Mouse (Mus musculus) midbrain, embryonic 14.5 days (tissue): ENCODE data around the gene Gm13279. TPM values are rescaled to one million over a fixed set of nuclear protein-coding genes. Genes with fewer than 3 reads are reported as not detected.

Experiments
- ATAC-seq: fragments of 200-750 bp; cut with Nextera tagmentation; 2 replicates; pipeline ENCODE4 v1.8.0; 2017; ENCODE audit warnings: moderate number of reproducible peaks, moderate library complexity; ENCODE audit not compliant: low FRiP score, low TSS enrichment
- DNase-seq: peaks from one replicate; pipeline ENCODE4 v3.0.0-alpha.2; 2015
- H3K27ac ChIP-seq: fragments of 300-500 bp; sonication (generic); replicated peaks from 2 replicates; pipeline ENCODE4 v1.5.1; 2014; ENCODE audit warnings: mild to moderate bottlenecking, low read depth, low read length, moderate library complexity
- H3K27me3 ChIP-seq: fragments of 300-500 bp; sonication (generic); 2 replicates; pipeline ENCODE4 v1.6.1; 2014; ENCODE audit warnings: low read length, control low read depth, mixed read lengths; ENCODE audit not compliant: control insufficient read depth, insufficient read depth
- H3K36me3 ChIP-seq: fragments of 300-500 bp; sonication (generic); 2 replicates; pipeline ENCODE4 v1.6.1; 2014; ENCODE audit warnings: low read length, control low read depth; ENCODE audit not compliant: control insufficient read depth, insufficient read depth
- H3K4me1 ChIP-seq: fragments of 300-500 bp; sonication (generic); 2 replicates; pipeline ENCODE4 v1.6.1; 2014; ENCODE audit warnings: mild to moderate bottlenecking, antibody characterized with exemption, low read length, control low read depth; ENCODE audit not compliant: control insufficient read depth, insufficient read depth
- H3K4me2 ChIP-seq: fragments of 300-500 bp; sonication (generic); 2 replicates; pipeline ENCODE4 v1.6.1; 2014; ENCODE audit warnings: mild to moderate bottlenecking, low read length, moderate library complexity
- H3K4me3 ChIP-seq: fragments of 300-500 bp; sonication (generic); replicated peaks from 2 replicates; pipeline ENCODE4 v1.5.1; 2014; ENCODE audit warnings: low read depth, low read length
- H3K9ac ChIP-seq: fragments of 300-500 bp; sonication (generic); replicated peaks from 2 replicates; pipeline ENCODE4 v1.6.1; 2014; ENCODE audit warnings: mild to moderate bottlenecking, low read length, moderate library complexity
- H3K9me3 ChIP-seq: fragments of 300-500 bp; sonication (generic); 2 replicates; pipeline ENCODE4 v1.6.1; 2016; ENCODE audit warnings: low read length, control low read depth, mixed read lengths; ENCODE audit not compliant: control insufficient read depth
- WGBS: fragments of 180-500 bp; shearing (Covaris S2); extraction: QIAGEN DNeasy Blood & Tissue Kit; methylation state at CpG from one replicate; pipeline ENCODE4 v1.1.7; 2014; 5-methylcytosine and 5-hydroxymethylcytosine counted together
- polyA plus RNA-seq: library from polyadenylated mRNA; unstranded; fragments of >200 nt; fragmentation: Nextera tagmentation; extraction: Ambion mirVana; gene quantifications from 2 replicates; pipeline ENCODE4 v1.2.1, GENCODE M21; 2014

The Gm13279 gene
- polyA plus RNA-seq, 1 experiment from 2014 or later = not detected

DNA sequence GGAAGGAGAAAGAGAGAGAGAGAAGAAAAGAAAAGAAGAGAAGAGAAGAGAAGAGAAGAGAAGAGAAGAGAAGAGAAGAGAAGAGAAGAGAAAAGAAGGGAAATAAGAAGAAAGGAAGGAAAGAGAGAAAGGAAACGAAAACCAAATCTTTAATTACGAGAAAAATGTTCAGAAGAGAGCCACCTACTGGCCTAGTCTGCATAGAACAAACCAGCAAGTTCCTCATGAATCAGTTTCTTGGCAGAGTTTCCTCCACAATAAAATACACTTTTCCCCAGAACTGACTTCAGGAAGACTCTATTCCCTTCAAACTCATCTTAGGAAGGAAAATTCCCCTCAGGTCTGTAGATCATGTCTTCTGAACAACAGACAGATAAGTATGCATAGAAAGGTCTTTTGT lies 48.1 kb downstream of the Gm13279 start:
- no peaks in the 10 kb centered on the region for H3K36me3 ChIP-seq
- no peaks in the 10 kb centered on the region for H3K4me1 ChIP-seq
- H3K9me3 ChIP-seq = no peaks in the 10 kb centered on the region
- H3K4me2 ChIP-seq = no peak overlapping the region
- ATAC-seq (no peak), DNase-seq (no peak)
- H3K9ac ChIP-seq = no peak overlapping the region
- 70% methylated on average over 2 of the region's 2 CpGs for WGBS
- no peaks in the 10 kb centered on the region for H3K27me3 ChIP-seq
- no peak overlapping the region for H3K27ac ChIP-seq
- no peak overlapping the region for H3K4me3 ChIP-seq

Other genes starting within 250 kb of the Gm13279 start
- not detected in 2 replicates for gene Ifna15, start 239.2 kb upstream of the Gm13279 start, polyA plus RNA-seq
- gene Ifna14, start 225.6 kb upstream of the Gm13279 start, polyA plus RNA-seq = not detected in 2 replicates
- gene Ifna9, start 205.0 kb upstream of the Gm13279 start, polyA plus RNA-seq = not detected in 2 replicates
- not detected in 2 replicates for gene Ifna12, start 194.0 kb upstream of the Gm13279 start, polyA plus RNA-seq
- not detected in 2 replicates for gene C87499, start 163.0 kb upstream of the Gm13279 start, polyA plus RNA-seq
- not detected in 2 replicates for gene Ifna13, start 152.9 kb upstream of the Gm13279 start, polyA plus RNA-seq
- gene Ifna16, start 120.5 kb upstream of the Gm13279 start, polyA plus RNA-seq = not detected in 2 replicates
- not detected in 2 replicates for gene Ifna2, start 113.5 kb upstream of the Gm13279 start, polyA plus RNA-seq
- gene Ifnab, start 106.0 kb upstream of the Gm13279 start, polyA plus RNA-seq = not detected in 2 replicates
- 1.8 and 2.2 TPM in 2 replicates for gene Gm26566, start 75.6 kb upstream of the Gm13279 start, polyA plus RNA-seq
- gene Klhl9, start 74.9 kb upstream of the Gm13279 start, polyA plus RNA-seq = 137 and 177 TPM in 2 replicates
- gene Gm13271, start 42.5 kb upstream of the Gm13279 start, polyA plus RNA-seq = not detected in 2 replicates
- not detected in 2 replicates for gene Gm13283, start 37.3 kb upstream of the Gm13279 start, polyA plus RNA-seq
- not detected in 2 replicates for gene Gm13290, start 23.6 kb upstream of the Gm13279 start, polyA plus RNA-seq
- not detected in 2 replicates for gene Gm13289, start 20.5 kb upstream of the Gm13279 start, polyA plus RNA-seq
- not detected in 2 replicates for gene Gm13272, start 17.5 kb upstream of the Gm13279 start, polyA plus RNA-seq
- gene Ifnz, start 15.3 kb upstream of the Gm13279 start, polyA plus RNA-seq = not detected in 2 replicates
- gene Gm13276, start 11.7 kb upstream of the Gm13279 start, polyA plus RNA-seq = not detected in 2 replicates
- not detected in 2 replicates for gene Gm13277, start 8.8 kb upstream of the Gm13279 start, polyA plus RNA-seq
- gene Gm13278, start 5.8 kb upstream of the Gm13279 start, polyA plus RNA-seq = not detected in 2 replicates
- gene Gm13275, start 2.9 kb upstream of the Gm13279 start, polyA plus RNA-seq = not detected in 2 replicates
- gene Gm13285, start 2.3 kb downstream of the Gm13279 start, polyA plus RNA-seq = 0.17 TPM in 1 of 2 replicates, not detected in the other
- gene Gm13287, start 5.9 kb downstream of the Gm13279 start, polyA plus RNA-seq = not detected in 2 replicates
- gene Gm13288, start 8.1 kb downstream of the Gm13279 start, polyA plus RNA-seq = 0.08 TPM in 1 of 2 replicates, not detected in the other
- not detected in 2 replicates for gene Ifna7, start 18.8 kb downstream of the Gm13279 start, polyA plus RNA-seq
- gene Ifna11, start 22.6 kb downstream of the Gm13279 start, polyA plus RNA-seq = not detected in 2 replicates
- not detected in 2 replicates for gene Ifna6, start 30.0 kb downstream of the Gm13279 start, polyA plus RNA-seq
- gene Ifna5, start 38.1 kb downstream of the Gm13279 start, polyA plus RNA-seq = not detected in 2 replicates
- gene Ifna4, start 44.5 kb downstream of the Gm13279 start, polyA plus RNA-seq = not detected in 2 replicates
- gene Ifna1, start 52.7 kb downstream of the Gm13279 start, polyA plus RNA-seq = not detected in 2 replicates
- not detected in 2 replicates for gene Ifne, start 82.8 kb downstream of the Gm13279 start, polyA plus RNA-seq